Mouse (Mus musculus) stomach, postnatal 0 days (tissue): ENCODE measurements around the gene Ptpn7. TPM values are rescaled to one million over a fixed set of nuclear protein-coding genes. Genes with fewer than 3 reads are reported as not detected.

ENCODE experiments used
- ATAC-seq: fragments of 200-750 bp; cut with Nextera tagmentation; 2 replicates; pipeline ENCODE4 v1.8.0; 2017; ENCODE audit not compliant: low FRiP score, low TSS enrichment
- DNase-seq: peaks from one replicate; pipeline ENCODE4 v3.0.0-alpha.2; 2016; ENCODE audit warnings: low spot score
- H3K27ac ChIP-seq: fragments of 300-500 bp; sonication (generic); replicated peaks from 2 replicates; pipeline ENCODE4 v1.5.1; 2014; ENCODE audit warnings: mild to moderate bottlenecking, control low read depth
- H3K27me3 ChIP-seq: fragments of 300-500 bp; sonication (generic); 2 replicates; pipeline ENCODE4 v1.6.1; 2014; ENCODE audit warnings: low read length; ENCODE audit not compliant: control insufficient read depth, insufficient read depth
- H3K36me3 ChIP-seq: fragments of 300-500 bp; sonication (generic); 2 replicates; pipeline ENCODE4 v1.6.1; 2014; ENCODE audit warnings: low read length, mixed read lengths; ENCODE audit not compliant: control insufficient read depth, insufficient read depth
- H3K4me1 ChIP-seq: fragments of 300-500 bp; sonication (generic); replicated peaks from 2 replicates; pipeline ENCODE4 v1.6.1; 2014; ENCODE audit warnings: antibody characterized with exemption; ENCODE audit not compliant: control insufficient read depth, insufficient read depth
- H3K4me2 ChIP-seq: fragments of 300-500 bp; sonication (generic); replicated peaks from 2 replicates; pipeline ENCODE4 v1.6.1; 2014; ENCODE audit warnings: low read depth, mild to moderate bottlenecking, control low read depth, moderate library complexity
- H3K4me3 ChIP-seq: fragments of 300-500 bp; sonication (generic); 2 replicates; pipeline ENCODE4 v1.5.1; 2014; ENCODE audit warnings: low read depth, low read length, control low read depth
- H3K9ac ChIP-seq: fragments of 300-500 bp; sonication (generic); 2 replicates; pipeline ENCODE4 v1.6.1; 2014; ENCODE audit warnings: mild to moderate bottlenecking, low read length, control low read depth, mixed read lengths
- H3K9me3 ChIP-seq: fragments of 300-500 bp; sonication (generic); 2 replicates; pipeline ENCODE4 v1.6.1; 2016; ENCODE audit warnings: low read length; ENCODE audit not compliant: control insufficient read depth
- CTCF ChIP-seq: IDR thresholded peaks from 2 replicates; pipeline ENCODE4 v1.5.1; 2016; ENCODE audit warnings: antibody characterized with exemption, low read depth, mild to moderate bottlenecking, moderate library complexity
- EP300 ChIP-seq: optimal IDR thresholded peaks from 2 replicates; pipeline ENCODE3; 2016; ENCODE audit warnings: antibody characterized with exemption
- WGBS: fragments of 180-500 bp; shearing (Covaris S2); extraction: QIAGEN DNeasy Blood & Tissue Kit; methylation state at CpG from one replicate; pipeline ENCODE4 v1.1.7; 2014; 5-methylcytosine and 5-hydroxymethylcytosine counted together
- polyA plus RNA-seq: library from polyadenylated mRNA; unstranded; fragments of >200 nt; fragmentation: Nextera tagmentation; extraction: Ambion mirVana; gene quantifications from 2 replicates; pipeline ENCODE4 v1.2.1, GENCODE M21; 2015

The Ptpn7 gene
- polyA plus RNA-seq, 1 experiment from 2014 or later, result 0.32 TPM

GRCm38 (mm10) chr1:135129543-135130183 lies 2.8 kb upstream of the Ptpn7 start:
- no peaks in the 10 kb centered on the region for H3K27me3 ChIP-seq
- H3K9me3 ChIP-seq, result no peaks in the 10 kb centered on the region
- TF ChIP-seq CTCF (no peak), EP300 (no peak)
- DNase-seq, result no peak
- H3K4me1 ChIP-seq, result 0 out of 2 replicates have a peak, but pooled peaks cover 2% of the 10 kb centered on the region
- H3K36me3 ChIP-seq, result no peaks in the 10 kb centered on the region
- H3K27ac ChIP-seq, result no peak overlapping the region
- 76% methylated on average over 9 of the region's 9 CpGs for WGBS
- no peak overlapping the region for H3K4me3 ChIP-seq
- no peak for ATAC-seq
- no peak overlapping the region for H3K9ac ChIP-seq
- no peak overlapping the region for H3K4me2 ChIP-seq

GRCm38 (mm10) chr1:135130376-135131018 lies 2.0 kb upstream of the Ptpn7 start:
- DNase-seq (no peak), ATAC-seq (no peak)
- no peaks in the 10 kb centered on the region for H3K36me3 ChIP-seq
- no peak overlapping the region for H3K9ac ChIP-seq
- TF ChIP-seq CTCF (no peak), EP300 (no peak)
- no peak overlapping the region for H3K27ac ChIP-seq
- no peak overlapping the region for H3K4me3 ChIP-seq
- 78% methylated on average over 2 of the region's 2 CpGs for WGBS
- 0 out of 2 replicates have a peak, but pooled peaks cover 2% of the 10 kb centered on the region for H3K4me1 ChIP-seq
- H3K4me2 ChIP-seq, result no peak overlapping the region
- no peaks in the 10 kb centered on the region for H3K9me3 ChIP-seq
- H3K27me3 ChIP-seq, result no peaks in the 10 kb centered on the region

GRCm38 (mm10) chr1:135131034-135131433 lies 1.5 kb upstream of the Ptpn7 start:
- 0 out of 2 replicates have a peak, but pooled peaks cover 2% of the 10 kb centered on the region for H3K4me1 ChIP-seq

GRCm38 (mm10) chr1:135131560-135131959 lies 940 bp upstream of the Ptpn7 start:
- WGBS, result 50% methylated on average over 8 of the region's 8 CpGs
- H3K4me3 ChIP-seq, result no peak overlapping the region
- ATAC-seq, result no peak
- no peaks in the 10 kb centered on the region for H3K36me3 ChIP-seq
- DNase-seq, result no peak
- no peak overlapping the region for H3K9ac ChIP-seq
- no peak overlapping the region for H3K27ac ChIP-seq
- no peaks in the 10 kb centered on the region for H3K9me3 ChIP-seq
- no peaks in the 10 kb centered on the region for H3K4me1 ChIP-seq
- no peaks in the 10 kb centered on the region for H3K27me3 ChIP-seq
- TF ChIP-seq EP300 (no peak), CTCF (no peak)
- H3K4me2 ChIP-seq, result no peak overlapping the region

More at GRCm38 (mm10) chr1:135131034-135131433, 1.5 kb upstream of the Ptpn7 start:
- no peaks in the 10 kb centered on the region for H3K27me3 ChIP-seq
- no peak overlapping the region for H3K27ac ChIP-seq
- ATAC-seq (no peak), DNase-seq (no peak)
- H3K36me3 ChIP-seq, result no peaks in the 10 kb centered on the region
- no peaks in the 10 kb centered on the region for H3K9me3 ChIP-seq
- H3K9ac ChIP-seq, result no peak overlapping the region
- H3K4me2 ChIP-seq, result no peak overlapping the region
- 20% methylated on average over 6 of the region's 6 CpGs for WGBS
- TF ChIP-seq EP300 (no peak), CTCF (no peak)
- no peak overlapping the region for H3K4me3 ChIP-seq

GRCm38 (mm10) chr1:135132893-135133369 lies 431 bp downstream of the Ptpn7 start:
- DNase-seq, result no peak
- Histone ChIP-seq H3K4me2 (no peak overlapping the region), H3K4me3 (no peak overlapping the region), H3K27ac (no peak overlapping the region), H3K9me3 (no peaks in the 10 kb centered on the region), H3K9ac (no peak overlapping the region), H3K4me1 (no peaks in the 10 kb centered on the region), H3K27me3 (no peaks in the 10 kb centered on the region), H3K36me3 (no peaks in the 10 kb centered on the region)
- no peak for ATAC-seq
- TF ChIP-seq EP300, result no peak
- 88% methylated on average over 9 of the region's 9 CpGs for WGBS
